Mouse (Mus musculus) bone marrow, adult 2 months (tissue): ENCODE results near the gene Spred2.

Experiments
- CTCF ChIP-seq: fragments of 200-500 bp; IDR thresholded peaks from 2 replicates; pipeline ENCODE4 v1.5.1; 2011; ENCODE audit warnings: low read length, control low read depth; ENCODE audit not compliant: control insufficient read depth, insufficient read depth
- POLR2A ChIP-seq: fragments of 200-500 bp; IDR thresholded peaks from 2 replicates; pipeline ENCODE4 v1.6.1; 2011; ENCODE audit warnings: low read depth, mild to moderate bottlenecking, control low read depth, low read length, borderline replicate concordance; ENCODE audit not compliant: control insufficient read depth

DNA sequence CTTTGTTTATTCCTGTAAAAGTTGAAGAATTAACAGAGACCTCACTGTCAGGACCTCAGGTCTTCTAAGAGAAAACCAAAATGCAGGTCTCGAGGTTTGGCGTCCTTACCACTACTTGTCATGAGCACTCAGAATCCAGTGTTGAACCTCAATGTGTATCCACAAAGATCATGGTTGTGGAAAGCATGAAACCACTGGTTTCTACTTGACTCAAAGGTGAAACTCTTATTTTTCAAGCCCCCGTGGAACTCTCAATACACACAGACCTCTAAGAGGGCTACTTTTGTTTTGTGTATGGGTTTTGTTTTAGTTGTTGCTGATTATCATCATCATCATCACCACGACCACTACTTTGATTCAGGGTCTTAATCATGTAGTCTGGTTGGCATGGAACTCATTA, 2.0 kb upstream of the Spred2 start:
- TF ChIP-seq CTCF (no peak), POLR2A (no peak)
